Mouse (Mus musculus) heart, adult 18-20 months (tissue): ENCODE results near the gene Scnn1g. TPM values are rescaled to one million over a fixed set of nuclear protein-coding genes. Genes with fewer than 3 reads are reported as not detected.
A peak's percentile ranks its signal among the peaks of the same experiment; 100 is the strongest.

Experiments
- DNase-seq, 2 experiments: peaks; one replicate each; pipeline ENCODE4 v3.0.0; 2021 to 2022; ENCODE audit warnings: mixed read lengths in 1 of 2
- total RNA-seq, 2 experiments: library from RNA; stranded (reverse); gene quantifications; 2 replicates each; pipeline ENCODE4 v1.2.3; 2021

Gene Scnn1g
- total RNA-seq, 2 experiments from 2014 or later, result not detected

GRCm38 (mm10) chr7:121778553-121778952 is 44.3 kb downstream of the Scnn1g start:
- DNase-seq, result no peak

- no peak for DNase-seq
Measured at GRCm38 (mm10) chr7:121778980-121779379, 44.7 kb downstream of the Scnn1g start.

- no peak for DNase-seq
Measured at GRCm38 (mm10) chr7:121779409-121779808, 45.1 kb downstream of the Scnn1g start.

- DNase-seq, result no peak
Measured at GRCm38 (mm10) chr7:121782188-121782909, 48.1 kb downstream of the Scnn1g start.

GRCm38 (mm10) chr7:121785651-121786228 is 51.5 kb downstream of the Scnn1g start:
- DNase-seq, result no peak

- no peak for DNase-seq
Measured at GRCm38 (mm10) chr7:121797781-121798180, 63.5 kb downstream of the Scnn1g start.

GRCm38 (mm10) chr7:121802471-121802870 is 68.2 kb downstream of the Scnn1g start:
- peak; percentile 4 to 42 for DNase-seq

GRCm38 (mm10) chr7:121803011-121803410 is 68.7 kb downstream of the Scnn1g start:
- no peak for DNase-seq

- no peak for DNase-seq
Measured at GRCm38 (mm10) chr7:121805811-121806496, 71.7 kb downstream of the Scnn1g start.

GRCm38 (mm10) chr7:121807726-121808580 is 73.7 kb downstream of the Scnn1g start:
- no peak for DNase-seq

Other genes starting within 250 kb of the Scnn1g start
- gene Usp31, start 27.2 kb upstream of the Scnn1g start, total RNA-seq, result 10 to 100 TPM in 1 of 2 experiments, 1 to 10 TPM in 1; 9.6 to 10.0 TPM
- not detected for gene Scnn1b, start 130.6 kb downstream of the Scnn1g start, total RNA-seq
- 10 to 100 TPM; 17.3 to 19.3 TPM for gene Cog7, start 247.2 kb downstream of the Scnn1g start, total RNA-seq